Mouse (Mus musculus) mouse embryonic stem cell (cell line): ENCODE results near the gene Cox6b2.

ENCODE experiments used
- in situ Hi-C, 2 experiments: fragments of 300-500 bp; cut with MboI; formaldehyde crosslinking; loops; 1 replicate in 1 of 2; 3 replicates in 1 of 2; pipeline ENCODE4 v1.14.3; 2019 to 2020; ENCODE audit warnings: low sequenced_read_pairs in 2 of 2, low pct_unique_long_range_greater_than_20kb in 1 of 2, mixed read lengths in 1 of 2; ENCODE audit not compliant: unreplicated experiment in 1 of 2

Gene Cox6b2

DNA sequence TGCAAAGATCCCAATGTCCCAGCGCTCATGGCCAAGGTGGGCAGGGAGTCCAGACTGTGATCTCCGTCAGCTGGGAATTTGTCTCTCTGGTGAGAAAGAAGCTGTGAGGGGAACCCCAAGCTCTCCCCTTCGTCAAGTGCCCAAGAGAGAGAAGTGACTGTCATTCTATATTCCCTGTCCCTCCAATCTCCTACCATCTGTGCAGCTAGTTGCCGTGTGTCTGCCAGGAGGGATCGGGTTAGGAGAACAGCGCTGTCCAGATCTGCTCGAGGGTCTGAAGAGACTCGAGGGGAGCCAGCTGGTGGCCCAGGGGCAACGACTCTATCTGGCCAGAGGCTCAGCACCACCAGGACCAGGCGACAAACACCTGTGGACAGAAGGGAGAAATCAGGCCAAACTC, 23.2 kb upstream of the Cox6b2 start:
- in situ Hi-C loops = no loop called here

DNA sequence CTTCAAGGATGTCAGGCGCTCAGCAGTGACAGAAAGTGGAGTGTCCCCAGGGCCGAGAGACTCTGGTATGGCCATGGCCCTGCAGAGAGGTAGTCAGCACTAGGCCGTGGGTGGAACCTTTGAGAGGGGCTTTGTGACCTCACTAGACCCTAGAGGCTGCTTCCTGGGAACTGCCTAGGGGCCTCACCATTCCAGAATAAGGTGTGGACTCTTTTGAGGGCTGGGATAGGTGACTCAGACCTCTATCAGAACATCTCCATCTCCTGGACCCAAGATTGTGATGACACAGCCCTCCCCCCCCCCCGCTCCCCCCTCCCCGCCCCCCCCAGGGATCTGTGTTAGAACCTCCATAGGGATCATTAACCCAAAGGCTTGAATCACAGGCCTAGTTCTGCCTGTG, 18.3 kb upstream of the Cox6b2 start, which contains the start of gene Fam71e2:
Gene Fam71e2, minus strand, starts transcription at position 101 of the 400 bp plus-strand sequence.
- in situ Hi-C loops = no loop called here

DNA sequence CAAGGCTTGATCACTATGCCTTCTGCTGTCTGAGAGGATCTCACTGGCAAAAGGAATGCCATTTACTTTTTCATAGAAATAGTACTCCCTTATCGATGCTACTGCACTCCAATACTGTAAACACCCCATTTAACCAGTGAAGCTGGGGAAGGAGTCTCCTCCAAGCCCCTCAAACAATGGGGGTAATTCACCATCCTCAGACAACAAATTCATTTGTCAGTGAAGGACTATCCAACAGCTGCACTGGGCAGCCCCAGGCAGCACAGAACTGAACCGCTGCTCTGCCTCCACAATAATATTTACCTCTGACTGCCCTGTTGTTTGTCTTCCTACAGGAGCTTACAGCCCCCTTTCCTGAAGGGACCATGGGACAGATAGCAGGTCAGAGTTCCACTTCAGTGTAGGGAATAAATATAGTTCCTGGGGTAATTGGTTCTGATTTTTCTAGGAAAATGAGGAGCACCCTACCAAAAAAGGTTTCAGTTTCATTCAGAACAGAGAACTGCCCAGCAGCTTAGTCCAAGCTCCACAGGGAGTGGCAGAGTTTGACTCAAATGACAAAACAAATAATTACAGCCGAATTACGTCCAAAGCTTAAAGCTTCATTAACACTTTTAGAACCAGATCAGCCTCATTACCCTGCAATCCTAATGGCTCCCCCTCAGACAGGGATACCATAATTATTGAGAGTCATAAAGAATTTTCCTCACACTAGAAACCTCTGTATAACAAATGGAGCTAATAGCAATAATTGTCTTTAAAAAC, 12.2 kb upstream of the Cox6b2 start:
- in situ Hi-C loops = no loop called here

DNA sequence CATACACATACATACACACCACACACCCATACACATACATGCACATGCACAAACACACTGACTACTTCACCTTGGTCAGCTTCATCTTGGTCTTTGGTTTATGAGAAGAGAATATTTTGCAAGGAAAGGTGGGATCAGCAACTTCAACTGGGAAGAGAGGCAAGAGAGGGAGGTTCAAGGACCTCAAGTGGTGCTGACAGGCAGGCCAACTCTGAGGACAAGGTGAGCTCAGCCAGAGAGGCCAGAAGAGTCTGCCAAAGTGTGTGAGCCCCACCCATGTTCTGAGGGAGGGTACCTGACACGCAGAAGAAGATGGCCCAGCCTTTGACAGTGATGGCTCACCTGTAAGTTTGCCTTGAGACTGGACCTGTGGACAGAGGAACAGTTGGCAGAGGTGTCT, 6.8 kb upstream of the Cox6b2 start:
- in situ Hi-C loops = no loop called here

DNA sequence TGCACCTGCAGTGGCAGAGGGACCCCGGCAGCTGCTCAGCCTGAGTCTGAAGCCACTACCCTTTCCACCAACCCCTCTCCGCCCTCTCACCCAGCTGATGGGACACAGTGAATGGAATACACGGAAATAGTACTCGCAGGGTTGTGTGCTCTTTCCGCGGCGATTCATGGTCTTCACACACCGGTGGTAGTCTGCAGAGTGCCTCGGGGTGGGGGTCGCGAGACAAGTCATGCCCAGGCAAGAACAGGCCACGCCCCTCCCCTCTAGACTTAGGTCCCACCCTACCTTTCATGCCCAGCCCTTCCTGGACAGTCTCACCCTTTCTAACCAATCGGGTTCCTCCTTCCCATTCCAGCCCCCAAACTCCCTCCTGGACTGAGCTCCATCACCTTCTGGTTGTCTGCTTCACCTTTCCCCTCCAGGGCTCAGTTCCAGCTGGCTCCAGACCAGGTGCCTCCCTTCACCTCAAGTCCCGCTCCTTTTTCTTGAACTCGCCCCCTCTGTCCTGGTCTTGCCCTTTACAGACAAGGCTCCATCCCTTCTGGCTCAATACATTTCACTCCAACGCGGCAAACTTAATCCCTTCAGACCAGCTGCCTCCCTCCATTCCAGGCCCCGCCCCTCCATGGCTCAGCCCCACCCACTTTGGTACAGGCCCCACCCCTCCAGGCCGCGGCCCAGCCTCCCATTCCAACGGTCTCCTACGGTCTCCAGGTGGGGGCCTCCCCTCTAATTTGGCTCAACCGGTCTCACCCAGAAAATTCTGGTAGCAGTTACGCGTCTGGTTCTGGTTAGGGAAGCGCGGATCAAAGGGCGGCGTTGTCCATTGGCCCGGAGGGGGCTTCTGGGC, 698 bp downstream of the Cox6b2 start:
- in situ Hi-C loops = no loop called here

DNA sequence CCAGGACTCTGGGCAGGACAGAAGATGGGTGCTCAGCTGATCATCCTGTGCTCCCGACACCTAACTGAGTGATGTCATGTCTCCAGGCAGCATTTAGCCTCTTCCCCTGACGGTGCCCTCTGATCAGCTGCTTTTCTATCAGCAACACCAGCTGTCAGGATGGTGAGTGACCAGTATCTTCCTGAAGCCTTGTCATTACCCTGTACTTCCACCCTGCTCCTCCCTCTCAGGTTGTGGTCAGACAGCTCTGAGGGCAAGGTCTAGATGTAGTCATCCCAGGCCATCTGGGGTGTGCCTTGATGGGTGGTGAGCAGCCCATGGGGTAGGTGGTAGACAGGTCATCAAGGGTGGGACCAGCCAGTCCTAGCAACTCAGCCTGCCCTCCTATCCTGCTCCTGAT, 3.7 kb downstream of the Cox6b2 start:
- in situ Hi-C loops = no loop called here

DNA sequence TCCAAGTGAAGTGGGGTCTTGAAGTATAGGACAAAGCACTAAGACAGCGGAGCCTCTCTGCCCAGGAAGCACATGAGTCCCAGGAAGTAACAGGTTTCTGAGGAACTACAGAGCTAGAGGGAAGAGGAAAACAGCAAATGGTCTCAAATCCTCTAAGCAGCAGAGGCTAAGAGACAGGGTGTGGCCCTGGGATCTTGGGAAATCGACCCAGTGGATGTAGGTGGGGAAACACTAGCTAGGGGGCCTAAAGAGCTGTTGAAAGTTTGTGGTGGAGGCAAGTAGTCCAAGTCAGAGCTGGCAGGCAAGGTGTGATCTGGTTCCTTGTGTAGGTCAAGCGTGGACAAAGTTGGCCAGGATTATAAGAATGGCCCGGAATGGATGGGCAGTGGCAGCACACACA, 4.6 kb downstream of the Cox6b2 start:
- in situ Hi-C loops = no loop called here

DNA sequence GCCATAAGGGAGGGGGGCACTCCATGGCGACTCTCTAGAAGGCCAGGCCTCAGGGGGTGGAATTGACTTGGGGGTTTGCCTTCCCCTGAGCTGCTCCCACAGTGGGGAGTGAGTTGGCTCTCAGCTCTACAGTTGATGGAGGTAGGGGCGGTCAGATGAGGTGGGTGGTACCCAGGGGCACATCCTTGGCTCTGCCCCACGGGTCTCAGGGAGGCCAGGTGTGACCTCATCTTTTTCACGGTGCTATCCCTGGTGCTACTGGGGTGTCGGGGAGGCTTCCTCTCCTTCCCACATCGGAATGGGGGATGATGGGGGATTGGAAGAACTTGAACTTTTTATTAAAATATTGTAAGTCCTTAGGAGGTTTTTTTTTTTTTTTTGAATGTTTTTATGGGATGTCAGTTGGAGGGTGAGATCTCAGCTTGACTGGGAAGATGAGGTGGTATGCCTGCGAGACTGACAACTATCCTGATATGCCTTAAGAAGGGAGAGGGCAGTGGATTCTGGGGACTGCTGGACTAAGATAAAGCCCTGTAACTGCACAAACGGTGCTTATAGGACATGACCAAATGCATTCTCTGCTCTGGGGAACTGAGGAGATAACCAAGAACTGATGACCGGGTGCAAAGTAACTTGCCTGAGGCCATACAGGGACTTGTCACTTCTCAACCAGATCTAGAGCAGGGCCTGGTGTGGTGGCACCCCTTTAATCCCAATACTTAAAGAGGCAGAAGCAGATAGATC, 5.6 kb downstream of the Cox6b2 start:
- in situ Hi-C loops = no loop called here

DNA sequence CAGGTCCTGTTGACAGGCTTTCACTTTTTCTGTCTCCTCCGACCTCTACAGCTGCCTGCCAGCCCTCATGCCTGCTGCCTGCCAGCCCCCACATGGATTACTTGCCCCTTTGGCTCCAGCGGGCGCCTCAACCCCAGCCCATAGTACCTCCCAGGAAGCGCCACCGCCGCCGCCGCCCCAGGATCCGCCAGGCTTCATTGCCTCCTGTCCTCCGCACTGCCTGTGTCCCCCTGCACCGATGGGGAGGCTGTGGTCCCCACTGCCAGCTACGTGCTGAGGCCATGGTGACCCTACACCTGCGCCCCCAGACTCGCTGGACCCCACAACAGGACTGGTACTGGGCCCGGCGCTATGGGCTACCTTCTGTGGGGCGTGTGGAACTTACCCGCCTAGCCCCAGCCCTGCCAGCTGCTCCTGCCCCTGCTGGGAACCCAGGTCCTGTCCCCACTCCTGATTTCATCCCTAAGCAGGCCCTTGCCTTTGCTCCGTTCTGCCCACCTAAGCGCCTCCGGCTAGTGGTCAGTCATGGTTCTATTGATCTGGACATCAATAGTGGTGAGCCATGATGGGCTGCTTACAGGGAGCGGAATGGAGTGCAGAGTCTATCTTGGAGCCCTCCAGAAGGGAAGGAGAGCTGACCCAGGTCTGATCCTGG, 6.4 kb downstream of the Cox6b2 start:
- in situ Hi-C loops = no loop called here

DNA sequence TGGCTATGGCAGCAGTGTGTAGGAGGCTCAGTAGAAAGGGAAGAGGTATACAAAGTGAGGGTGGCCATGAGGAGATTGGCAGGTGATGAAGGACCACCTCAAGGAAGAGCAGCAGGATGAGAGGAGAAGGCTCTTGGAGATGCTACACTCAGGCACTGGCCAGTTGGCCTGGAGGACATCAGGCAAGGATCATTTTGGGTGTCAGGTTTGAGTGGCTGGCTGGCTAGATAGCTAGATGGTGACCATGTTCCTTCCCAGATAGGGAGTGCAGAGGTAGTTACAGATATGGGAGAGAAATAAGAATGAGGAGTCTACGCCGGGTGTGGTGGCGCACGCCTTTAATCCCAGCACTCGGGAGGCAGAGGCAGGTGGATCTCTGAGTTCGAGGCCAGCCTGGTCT, 8.0 kb downstream of the Cox6b2 start:
- in situ Hi-C loops = no loop called here

DNA sequence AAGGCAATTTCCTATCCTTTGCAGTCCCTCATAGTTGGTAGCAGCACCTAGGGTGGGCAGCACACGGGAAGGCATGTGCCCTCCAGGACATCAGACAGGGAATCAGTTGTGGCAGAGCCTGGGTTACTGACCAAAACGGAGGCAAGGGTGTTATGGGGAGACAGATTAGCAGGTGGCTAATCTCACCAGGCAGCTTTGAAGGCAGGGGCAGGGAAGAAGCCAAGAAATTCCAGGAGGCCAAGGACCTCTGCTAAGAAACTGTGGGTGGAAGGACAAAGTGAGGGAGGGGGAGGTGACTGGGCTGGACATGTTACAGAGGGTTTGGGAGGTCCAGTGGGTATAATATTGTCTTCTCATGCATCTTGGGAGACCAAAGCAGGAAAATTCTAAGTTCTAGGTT, 9.5 kb downstream of the Cox6b2 start:
- in situ Hi-C loops = no loop called here

DNA sequence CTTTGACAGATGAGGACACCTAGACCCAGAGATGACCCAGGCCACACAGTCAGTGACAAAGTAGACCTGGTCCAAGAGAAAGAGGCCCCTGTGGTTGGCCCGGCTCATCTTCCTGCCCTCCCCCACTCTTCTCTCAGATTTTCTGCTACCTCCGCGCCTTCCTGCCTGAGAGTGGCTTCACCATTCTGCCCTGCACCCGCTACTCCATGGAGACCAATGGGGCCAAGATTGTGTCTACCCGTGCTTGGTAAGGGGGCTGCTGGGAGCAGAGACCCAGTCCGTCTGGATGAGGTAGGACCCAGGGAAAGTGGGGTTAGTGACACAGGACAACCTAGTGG, 10.4 kb downstream of the Cox6b2 start:
- in situ Hi-C loops = no loop called here

DNA sequence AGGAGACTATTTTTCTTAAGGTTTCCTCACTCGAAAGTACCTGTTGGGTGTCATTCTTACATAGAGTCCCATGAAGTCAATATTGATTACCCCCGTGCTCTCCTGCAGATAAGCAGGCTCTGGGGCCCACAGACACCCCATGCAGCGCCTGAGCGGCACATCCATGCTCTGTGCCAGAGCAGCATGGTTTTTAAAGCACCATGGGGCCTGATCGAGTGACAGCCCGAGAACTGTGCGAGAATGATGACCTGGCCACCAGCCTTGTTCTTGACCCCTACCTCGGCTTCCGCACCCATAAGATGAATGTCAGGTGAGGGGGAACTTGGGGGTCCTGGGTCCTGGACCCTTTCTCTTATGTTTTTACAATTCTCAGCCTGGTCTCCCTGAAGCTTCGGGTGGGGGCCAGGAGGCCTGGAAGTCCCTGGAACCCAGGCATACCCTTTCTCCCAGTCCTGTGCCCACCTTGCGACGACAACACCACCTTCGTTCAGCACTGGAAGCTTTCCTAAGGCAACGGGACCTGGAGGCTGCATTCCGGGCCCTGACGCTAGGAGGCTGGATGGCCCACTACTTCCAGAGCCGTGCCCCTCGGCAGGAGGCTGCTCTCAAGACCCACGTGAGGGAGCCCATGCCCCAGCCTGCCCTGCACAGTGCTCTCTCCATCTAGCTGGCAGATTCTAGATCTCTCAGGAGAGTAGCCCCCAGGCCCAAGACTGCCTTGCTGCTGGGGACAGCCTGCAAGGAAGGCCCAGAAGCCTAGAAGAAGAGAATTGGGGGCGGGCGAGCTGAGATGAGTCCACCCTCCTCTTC, 11.0 kb downstream of the Cox6b2 start:
- in situ Hi-C loops = no loop called here

DNA sequence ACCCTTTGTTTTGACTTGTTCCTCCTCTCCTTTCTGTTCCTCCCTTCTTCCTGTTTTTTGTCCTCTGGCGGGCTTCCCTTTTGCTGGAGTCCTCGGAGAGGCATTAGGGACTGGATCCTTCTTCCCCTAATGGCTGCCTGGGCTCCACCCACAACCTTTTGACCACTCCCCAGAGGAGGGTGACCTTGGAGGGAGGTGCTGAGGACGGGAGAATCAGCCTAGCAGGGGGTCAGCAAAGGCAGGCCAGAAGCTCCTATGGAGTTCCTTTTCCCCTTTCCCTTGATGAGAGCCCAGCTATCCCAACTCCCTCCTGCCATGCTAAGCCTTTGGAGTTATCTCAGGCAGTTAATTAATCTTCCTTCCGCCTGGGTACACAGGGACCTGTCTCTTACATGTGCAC, 11.7 kb downstream of the Cox6b2 start:
- in situ Hi-C loops = no loop called here

DNA sequence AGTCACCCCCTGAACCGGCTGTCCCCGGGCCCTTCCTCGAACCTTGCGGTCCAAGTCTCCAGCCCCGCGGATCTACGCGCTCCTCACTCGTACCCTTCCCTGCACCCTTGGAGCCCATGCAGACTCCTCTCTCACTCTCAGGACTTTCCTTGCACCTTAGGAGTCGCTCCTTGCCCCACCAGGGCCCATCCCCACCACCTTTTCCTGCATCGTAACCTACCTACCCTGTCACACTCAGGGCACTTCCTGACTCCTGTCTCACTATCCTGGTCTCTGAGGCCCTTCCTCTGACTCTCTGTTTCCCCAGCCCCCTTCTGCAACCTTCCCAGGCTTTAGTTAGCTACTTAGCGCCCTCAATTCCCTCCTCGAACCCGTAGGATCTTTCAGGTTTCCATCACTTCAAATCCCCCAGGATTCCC, 12.6 kb downstream of the Cox6b2 start:
- in situ Hi-C loops = no loop called here

DNA sequence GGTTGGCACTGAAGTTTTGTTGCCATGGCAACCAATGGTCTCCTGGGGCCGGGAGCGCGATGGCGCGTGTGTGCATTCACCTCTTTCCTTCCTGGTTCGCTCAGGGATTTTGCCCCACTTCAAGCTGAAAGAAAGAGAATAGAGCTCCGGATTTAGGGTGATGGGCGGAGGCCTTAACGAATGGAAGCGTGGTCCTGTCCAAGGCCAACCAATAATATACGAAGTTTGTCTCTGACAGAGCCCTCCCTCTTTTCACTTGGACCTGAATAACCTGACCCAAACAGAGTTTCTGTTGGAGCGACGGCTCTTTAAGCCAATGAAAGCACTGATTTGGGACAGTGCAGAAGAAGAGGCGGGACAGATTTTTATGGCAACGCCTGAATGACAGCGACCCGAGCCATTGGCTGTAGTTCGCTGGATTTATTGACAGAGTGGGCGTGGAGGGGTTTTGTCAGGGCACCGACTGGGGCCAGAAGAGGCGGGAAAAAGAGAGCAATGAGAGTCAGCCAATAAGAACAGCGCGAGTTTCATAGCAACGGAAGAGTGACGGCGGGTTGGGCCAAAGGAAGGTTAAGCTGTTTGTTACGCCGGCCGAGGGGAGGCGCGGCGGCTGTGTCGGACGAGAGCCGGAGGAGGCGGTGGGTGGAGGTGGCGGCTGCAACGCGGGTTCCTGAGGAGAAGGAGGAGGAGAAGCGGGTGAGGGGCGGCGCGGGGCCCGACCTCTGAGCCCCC, 13.2 kb downstream of the Cox6b2 start, which contains the start of gene Kmt5c:
Gene Kmt5c, plus strand, starts transcription at position 572 of the 732 bp plus-strand sequence.
- in situ Hi-C loops = no loop called here

DNA sequence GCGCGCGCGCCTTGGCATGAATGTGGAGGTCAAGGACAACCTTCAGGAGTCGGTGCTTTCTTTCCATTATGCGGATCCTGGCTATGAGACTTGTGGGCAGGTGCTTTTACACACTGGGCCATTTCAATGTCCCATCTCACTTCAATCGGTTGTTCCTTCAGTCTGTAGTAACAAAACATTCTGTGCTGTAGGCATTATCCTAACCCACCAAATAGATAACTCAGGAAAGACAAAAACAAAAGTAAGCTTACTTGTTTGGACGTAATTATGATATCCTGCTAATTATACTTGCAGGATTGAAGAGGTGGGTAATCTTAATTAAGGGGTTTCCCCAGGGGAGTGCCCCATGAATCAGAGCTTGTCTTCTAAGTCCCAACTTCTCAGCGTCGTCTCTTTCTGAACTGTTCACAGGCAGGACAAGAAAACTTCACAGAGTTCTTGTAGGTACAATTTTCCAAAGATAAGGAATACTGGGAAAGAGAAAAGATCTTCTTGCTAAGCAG, 13.8 kb downstream of the Cox6b2 start:
- in situ Hi-C loops = no loop called here
